Mouse (Mus musculus) C2C12 (cell line): ENCODE measurements around the gene Bzw1. TPM values are rescaled to one million over a fixed set of nuclear protein-coding genes. Genes with fewer than 3 reads are reported as not detected.

ENCODE experiments used
- H3K27me3 ChIP-seq: one replicate; pipeline ENCODE4 v1.6.1; 2011; ENCODE audit not compliant: control insufficient read depth, insufficient read depth, insufficient read length
- H3K36me3 ChIP-seq: one replicate; pipeline ENCODE4 v1.6.1; 2011; ENCODE audit not compliant: control insufficient read depth, insufficient read depth
- H3K4me3 ChIP-seq: one replicate; pipeline ENCODE4 v1.5.1; 2011; ENCODE audit warnings: mild to moderate bottlenecking, control low read depth; ENCODE audit not compliant: poor library complexity, insufficient read depth, severe bottlenecking
- H3K79me2 ChIP-seq: one replicate; pipeline ENCODE4 v1.6.1; 2011; ENCODE audit not compliant: control insufficient read depth, insufficient read depth
- H3K79me3 ChIP-seq: one replicate; pipeline ENCODE4 v1.6.1; 2011; ENCODE audit warnings: low read depth, control low read depth
- H3ac ChIP-seq: one replicate; pipeline ENCODE3; 2011; ENCODE audit warnings: low read depth; ENCODE audit not compliant: control insufficient read depth, insufficient read length
- CEBPB ChIP-seq: IDR thresholded peaks from one replicate; pipeline ENCODE4 v1.6.1; 2011; ENCODE audit warnings: low read depth, mild to moderate bottlenecking, control low read depth, moderate library complexity
- CTCF ChIP-seq: IDR thresholded peaks from one replicate; pipeline ENCODE4 v1.5.1; 2011; ENCODE audit not compliant: control insufficient read depth, insufficient read depth, insufficient read length
- FOSL1 ChIP-seq: IDR thresholded peaks from one replicate; pipeline ENCODE4 v1.8.0; 2011; ENCODE audit warnings: mild to moderate bottlenecking, low read length; ENCODE audit not compliant: poor library complexity, insufficient read depth, severe bottlenecking
- MAX ChIP-seq: IDR thresholded peaks from one replicate; pipeline ENCODE4 v1.6.1; 2011; ENCODE audit warnings: mild to moderate bottlenecking, control low read depth
- MYOD1 ChIP-seq: IDR thresholded peaks from one replicate; pipeline ENCODE4 v1.6.1; 2011; ENCODE audit warnings: low read depth; ENCODE audit not compliant: control insufficient read depth, insufficient read length
- MYOG ChIP-seq: IDR thresholded peaks from one replicate; pipeline ENCODE4 v1.6.1; 2011; ENCODE audit not compliant: control insufficient read depth, insufficient read length; ENCODE audit errors: extremely low read depth
- USF1 ChIP-seq: IDR thresholded peaks from one replicate; pipeline ENCODE4 v1.6.1; 2011; ENCODE audit warnings: low read depth, mild to moderate bottlenecking, control low read depth, moderate library complexity
- polyA plus RNA-seq: library from polyadenylated mRNA; unstranded; fragments of >200 nt; fragmentation: generic; extraction: Trizol; gene quantifications from one replicate; pipeline ENCODE4 v1.2.1, GENCODE M21; 2012; ENCODE audit warnings: missing spikeins

Gene Bzw1
- polyA plus RNA-seq, 1 experiment, result 79.2 TPM

- Histone ChIP-seq H3K79me3 (peaks cover 47% of the 10 kb centered on the region), H3K36me3 (peaks cover 27% of the 10 kb centered on the region), H3ac (peak overlapping the region; percentile 96), H3K79me2 (peaks cover 58% of the 10 kb centered on the region), H3K27me3 (no peaks in the 10 kb centered on the region), H3K4me3 (peak overlapping the region; percentile 87)
- TF ChIP-seq FOSL1 (no peak), CTCF (no peak), USF1 (no peak)
Measured at GRCm38 (mm10) chr1:58391421-58392267, 1.1 kb upstream of the Bzw1 start.

DNA sequence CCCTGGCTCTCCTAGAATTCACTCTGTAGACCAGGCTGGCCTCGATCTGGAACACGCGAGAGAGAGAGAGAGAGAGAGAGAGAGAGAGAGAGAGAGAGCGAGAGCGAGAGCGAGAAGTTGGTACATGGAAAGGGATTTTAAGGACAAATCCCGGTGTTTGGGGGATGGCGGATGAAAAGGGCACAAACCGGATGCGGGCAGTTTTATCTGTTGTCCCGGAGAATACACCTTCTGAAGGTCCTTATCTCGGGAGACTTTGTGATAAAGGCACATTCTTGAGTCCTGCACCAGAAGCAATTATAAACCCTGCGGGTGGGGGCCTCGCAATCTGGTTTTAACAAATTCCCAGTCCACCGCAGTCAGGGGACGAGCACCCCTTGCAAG, 438 bp upstream of the Bzw1 start:
- peaks cover 33% of the 10 kb centered on the region for H3K36me3 ChIP-seq
- peaks cover 52% of the 10 kb centered on the region for H3K79me3 ChIP-seq
- TF ChIP-seq FOSL1 (no peak), MAX (no peak), MYOG (no peak), CEBPB (no peak), CTCF (no peak), MYOD1 (no peak), USF1 (no peak)
- peak overlapping the region; percentile 87 for H3K4me3 ChIP-seq
- H3ac ChIP-seq, result peak overlapping the region; percentile 96
- H3K27me3 ChIP-seq, result no peaks in the 10 kb centered on the region
- H3K79me2 ChIP-seq, result peaks cover 65% of the 10 kb centered on the region

DNA sequence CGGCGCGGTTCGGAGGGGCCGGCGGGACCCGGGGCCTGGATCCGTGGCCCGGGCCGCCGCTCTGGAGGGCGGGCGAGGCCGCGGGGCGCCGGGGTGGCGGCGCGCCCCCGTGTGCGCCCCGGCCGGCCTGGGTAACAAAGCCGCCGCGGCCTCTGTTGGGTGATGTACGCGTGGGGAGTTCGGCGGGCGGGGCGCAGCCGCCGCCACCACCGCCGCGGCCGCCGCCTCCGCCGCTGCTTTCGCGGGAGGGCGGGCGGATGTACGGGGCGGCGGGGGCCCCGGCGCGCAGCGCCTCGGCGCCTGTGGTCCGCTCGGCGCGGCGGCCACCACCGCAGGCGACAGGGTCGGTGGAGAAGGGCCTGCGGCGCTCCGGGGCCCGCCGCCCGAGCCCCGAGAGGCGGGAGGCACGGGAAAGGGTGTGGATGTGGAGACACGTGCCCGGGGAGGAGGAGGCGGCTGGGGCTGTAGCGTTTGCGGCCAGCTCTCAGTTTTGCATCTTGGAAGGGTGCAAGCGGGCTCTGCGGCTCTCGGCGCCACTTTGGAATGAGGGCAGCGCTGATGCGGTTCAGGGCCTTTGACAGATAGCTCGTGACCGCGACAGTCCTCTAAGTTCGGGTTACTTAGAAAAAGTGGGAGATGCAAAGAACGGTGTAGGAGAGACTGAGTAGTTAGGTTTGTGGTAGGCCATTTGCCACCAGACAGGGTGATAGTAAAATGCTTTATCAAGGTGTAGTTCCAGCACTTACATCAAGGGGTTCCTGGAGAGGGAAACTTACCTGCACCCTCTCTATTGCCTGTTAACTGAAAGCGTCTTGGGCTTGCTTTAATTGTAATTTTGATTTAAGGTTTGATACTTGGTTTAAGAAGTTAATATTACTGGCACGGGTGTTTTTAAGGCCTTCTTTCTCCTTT, 842 bp downstream of the Bzw1 start:
- Histone ChIP-seq H3ac (peak overlapping the region; percentile 96), H3K4me3 (peak overlapping the region; percentile 87), H3K79me3 (peaks cover 61% of the 10 kb centered on the region), H3K79me2 (peaks cover 77% of the 10 kb centered on the region), H3K27me3 (no peaks in the 10 kb centered on the region), H3K36me3 (peaks cover 46% of the 10 kb centered on the region)
- no peak for TF ChIP-seq MYOG

GRCm38 (mm10) chr1:58395341-58395740, 2.6 kb downstream of the Bzw1 start:
- TF ChIP-seq CEBPB (no peak), MYOD1 (no peak), USF1 (no peak), MYOG (no peak)
- H3K36me3 ChIP-seq, result peaks cover 64% of the 10 kb centered on the region
- H3K4me3 ChIP-seq, result no peak overlapping the region
- H3K79me3 ChIP-seq, result peaks cover 66% of the 10 kb centered on the region
- no peaks in the 10 kb centered on the region for H3K27me3 ChIP-seq
- no peak overlapping the region for H3ac ChIP-seq
- H3K79me2 ChIP-seq, result peaks cover 91% of the 10 kb centered on the region

GRCm38 (mm10) chr1:58396179-58396578, 3.5 kb downstream of the Bzw1 start:
- Histone ChIP-seq H3K79me3 (peaks cover 63% of the 10 kb centered on the region), H3ac (no peak overlapping the region), H3K4me3 (no peak overlapping the region), H3K36me3 (peaks cover 72% of the 10 kb centered on the region), H3K27me3 (no peaks in the 10 kb centered on the region), H3K79me2 (peaks cover 94% of the 10 kb centered on the region)
- TF ChIP-seq MAX, result no peak

GRCm38 (mm10) chr1:58397731-58398130, 5.0 kb downstream of the Bzw1 start:
- Histone ChIP-seq H3ac (no peak overlapping the region), H3K27me3 (no peaks in the 10 kb centered on the region), H3K79me3 (peaks cover 56% of the 10 kb centered on the region), H3K4me3 (no peak overlapping the region), H3K36me3 (peaks cover 88% of the 10 kb centered on the region), H3K79me2 (peaks cover 82% of the 10 kb centered on the region)
- no peak for TF ChIP-seq FOSL1
- no peak for TF ChIP-seq USF1
- no peak for TF ChIP-seq MYOG
- TF ChIP-seq CTCF, result no peak
- TF ChIP-seq MYOD1, result no peak
- no peak for TF ChIP-seq CEBPB
- TF ChIP-seq MAX, result no peak
